Mouse (Mus musculus) G1E (cell line): ENCODE data around the gene Il1rn.

Experiments
- CTCF ChIP-seq: IDR thresholded peaks from 2 replicates; pipeline ENCODE4 v1.5.1; 2012; ENCODE audit warnings: low read depth, low read length, inconsistent platforms, mixed read lengths
- GATA1 ChIP-seq: IDR thresholded peaks from 2 replicates; pipeline ENCODE4 v1.6.1; 2012; ENCODE audit warnings: borderline replicate concordance, low read length, inconsistent platforms, mixed read lengths
- POLR2AphosphoS5 ChIP-seq: IDR thresholded peaks from 2 replicates; pipeline ENCODE4 v1.6.1; 2012; ENCODE audit warnings: low read depth, low read length, inconsistent platforms; ENCODE audit not compliant: insufficient replicate concordance
- TAL1 ChIP-seq: conservative IDR thresholded peaks from 2 replicates; pipeline ENCODE4 v1.6.1; 2012; ENCODE audit warnings: low read depth, low read length, inconsistent platforms, mixed read lengths

GRCm38 (mm10) chr2:24367895-24368261 lies 31.2 kb downstream of the Il1rn start:
- no peak for TF ChIP-seq CTCF
- no peak for TF ChIP-seq POLR2AphosphoS5
- TF ChIP-seq GATA1 = no peak
- TF ChIP-seq TAL1 = no peak
